Mouse (Mus musculus) macrophage (primary cell): ENCODE results near the gene Ranbp9. TPM values are rescaled to one million over a fixed set of nuclear protein-coding genes. Genes with fewer than 3 reads are reported as not detected.

Experiments
- H3K27ac ChIP-seq: fragments of 350-480 bp; formaldehyde crosslinking; 2 replicates; pipeline ENCODE4 v1.9.0; 2021
- H3K36me3 ChIP-seq: fragments of 350-480 bp; formaldehyde crosslinking; 2 replicates; pipeline ENCODE4 v1.9.0; 2021; ENCODE audit errors: inconsistent target
- H3K4me3 ChIP-seq: fragments of 350-480 bp; formaldehyde crosslinking; 2 replicates; pipeline ENCODE4 v1.9.0; 2021; ENCODE audit errors: inconsistent target
- H3K79me2 ChIP-seq: fragments of 350-480 bp; formaldehyde crosslinking; 2 replicates; pipeline ENCODE4 v1.9.0; 2021; ENCODE audit errors: inconsistent target
- WGBS: methylation state at CpG from one replicate; pipeline ENCODE4 v1.1.7; 2026; ENCODE audit warnings: inconsistent platforms; ENCODE audit not compliant: missing documents; 5-methylcytosine and 5-hydroxymethylcytosine counted together
- polyA plus RNA-seq: library from polyadenylated mRNA; stranded (reverse); fragments of 250-400 nt; gene quantifications from 3 replicates; pipeline ENCODE4 v1.2.4, GENCODE M21; 2018; ENCODE audit warnings: inconsistent platforms
- total RNA-seq, 78 experiments: library from RNA; depleted of rRNA; stranded (reverse); fragments of 250-400 nt; gene quantifications; 1 replicate in 9 of 78; 2 replicates in 24 of 78; 3 replicates in 43 of 78; 4 replicates in 2 of 78; pipeline ENCODE4 v1.2.4; 2018; ENCODE audit warnings: inconsistent platforms in 56 of 78

The Ranbp9 gene
- total RNA-seq (2018; cell fraction: chromatin; rRNA removed): 100 to 1,000 TPM in 15 of 26 experiments, 10 to 100 TPM in 11; 32.7 to 157 (median 118) TPM
- total RNA-seq (2018; cell fraction: cytosol; rRNA removed): 10 to 100 TPM; 33.7 to 62.4 (median 53.4) TPM
- total RNA-seq (2018; cell fraction: nucleus; rRNA removed): 100 to 1,000 TPM in 5 of 26 experiments, 10 to 100 TPM in 21; 29.6 to 123 (median 68.1) TPM
- 44.6 to 53.4 TPM (median 47.4 TPM) in 3 replicates for polyA plus RNA-seq

- Histone ChIP-seq H3K79me2 (peaks cover 42% of the 10 kb centered on the region), H3K4me3 (peak within 1 kb of the TSS; percentile 89), H3K27ac (peak within 1 kb of the TSS; percentile 91), H3K36me3 (no peaks in the 10 kb centered on the region)
- WGBS: under 1% methylated on average over 112 of the region's 132 CpGs
Observed at GRCm38 (mm10) chr13:43480957-43481858, at the start of gene Ranbp9. Ranbp9 (minus strand) TSS chr13:43481282.

GRCm38 (mm10) chr13:43530129-43530831 lies 49.2 kb upstream of the Ranbp9 start:
- no peak overlapping the region for H3K27ac ChIP-seq
- no peaks in the 10 kb centered on the region for H3K36me3 ChIP-seq
- 71% methylated on average over 14 of the region's 14 CpGs for WGBS
- no peak overlapping the region for H3K4me3 ChIP-seq
- H3K79me2 ChIP-seq: no peaks in the 10 kb centered on the region

DNA sequence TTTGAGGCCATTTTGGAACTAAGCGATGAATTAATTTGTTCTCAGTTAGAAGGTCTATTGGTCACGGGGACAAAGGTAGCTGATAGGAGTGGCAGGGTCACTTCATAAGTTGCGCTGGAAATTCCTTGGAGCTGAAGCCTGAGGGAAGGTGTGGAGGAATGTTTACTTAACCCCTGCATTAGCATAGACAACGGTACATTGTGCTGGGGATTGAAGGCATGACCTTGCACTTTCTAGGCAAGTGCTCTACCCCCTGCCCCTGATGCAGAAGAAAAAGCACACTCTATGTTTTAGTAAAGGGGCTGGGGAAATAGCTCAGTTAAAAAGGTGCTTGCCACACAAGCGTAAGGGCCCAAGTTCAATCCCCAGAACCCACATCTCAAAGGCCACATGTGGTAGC lies 45.2 kb upstream of the Ranbp9 start:
- no peaks in the 10 kb centered on the region for H3K79me2 ChIP-seq
- H3K4me3 ChIP-seq: no peak overlapping the region
- WGBS: 93% methylated on average over 5 of the region's 5 CpGs
- no peak overlapping the region for H3K27ac ChIP-seq
- no peaks in the 10 kb centered on the region for H3K36me3 ChIP-seq

- Histone ChIP-seq H3K27ac (peak overlapping the region; percentile 69), H3K4me3 (no peak overlapping the region), H3K36me3 (no peaks in the 10 kb centered on the region), H3K79me2 (no peaks in the 10 kb centered on the region)
- 34% methylated on average over 14 of the region's 16 CpGs for WGBS
Observed at GRCm38 (mm10) chr13:43525363-43526134, 44.5 kb upstream of the Ranbp9 start.

DNA sequence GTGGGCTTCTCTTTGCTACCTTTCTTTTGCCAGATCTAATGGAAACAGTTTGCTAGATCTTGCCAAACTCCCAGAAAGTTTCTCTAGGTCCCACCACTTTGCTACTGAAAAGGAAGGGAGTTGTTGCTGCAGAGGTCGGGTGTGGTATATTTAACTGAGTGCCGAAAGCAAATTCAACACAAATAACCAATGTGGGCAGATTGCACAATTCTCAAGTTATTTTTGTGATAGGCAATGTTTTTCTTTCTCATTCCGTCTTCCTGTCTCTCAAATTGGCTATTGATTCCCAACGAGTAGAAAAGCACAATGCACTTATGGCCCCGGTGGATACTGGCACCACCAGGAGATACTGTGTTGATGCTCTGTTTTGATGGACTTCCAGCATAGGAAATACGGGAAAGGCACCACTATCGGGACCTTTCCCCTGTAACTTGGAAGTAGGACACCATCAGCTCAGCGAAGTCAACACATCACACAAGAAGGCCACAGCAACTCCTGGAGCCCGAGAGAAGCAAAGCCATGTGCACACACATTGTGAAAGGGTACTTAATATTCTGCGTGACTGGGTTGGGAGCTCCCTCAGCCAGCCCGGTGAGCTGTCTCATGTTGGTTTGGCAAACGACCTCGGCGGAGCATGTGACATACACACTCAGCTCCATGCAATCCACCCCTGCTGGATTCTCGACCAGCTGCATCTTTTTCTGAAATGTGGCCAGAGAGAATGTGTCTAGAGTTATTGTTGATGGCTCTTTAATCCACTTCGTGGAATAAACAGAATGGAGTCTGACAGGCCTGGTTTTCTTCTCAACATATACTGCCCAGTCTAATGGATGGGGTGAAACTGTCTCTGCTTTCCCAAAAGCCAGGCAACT lies 43.6 kb upstream of the Ranbp9 start:
- Histone ChIP-seq H3K27ac (peak overlapping the region; percentile 69), H3K4me3 (no peak overlapping the region)
- WGBS: 8% methylated on average over 16 of the region's 16 CpGs

GRCm38 (mm10) chr13:43523906-43524480 lies 42.9 kb upstream of the Ranbp9 start:
- H3K36me3 ChIP-seq: no peaks in the 10 kb centered on the region
- WGBS: 39% methylated on average over 7 of the region's 7 CpGs
- no peak overlapping the region for H3K4me3 ChIP-seq
- H3K79me2 ChIP-seq: no peaks in the 10 kb centered on the region
- peak overlapping the region; percentile 69 for H3K27ac ChIP-seq

More for the DNA sequence above, 43.6 kb upstream of the Ranbp9 start:
- Histone ChIP-seq H3K79me2 (no peaks in the 10 kb centered on the region), H3K36me3 (no peaks in the 10 kb centered on the region)

GRCm38 (mm10) chr13:43521940-43522339 lies 40.9 kb upstream of the Ranbp9 start:
- Histone ChIP-seq H3K27ac (no peak overlapping the region), H3K36me3 (no peaks in the 10 kb centered on the region)
- 96% methylated on average over 5 of the region's 5 CpGs for WGBS

GRCm38 (mm10) chr13:43519251-43519650 lies 38.2 kb upstream of the Ranbp9 start:
- 88% methylated on average over 6 of the region's 6 CpGs for WGBS
- Histone ChIP-seq H3K4me3 (no peak overlapping the region), H3K79me2 (no peaks in the 10 kb centered on the region), H3K27ac (no peak overlapping the region), H3K36me3 (no peaks in the 10 kb centered on the region)

More at GRCm38 (mm10) chr13:43521940-43522339, 40.9 kb upstream of the Ranbp9 start:
- Histone ChIP-seq H3K4me3 (no peak overlapping the region), H3K79me2 (no peaks in the 10 kb centered on the region)

DNA sequence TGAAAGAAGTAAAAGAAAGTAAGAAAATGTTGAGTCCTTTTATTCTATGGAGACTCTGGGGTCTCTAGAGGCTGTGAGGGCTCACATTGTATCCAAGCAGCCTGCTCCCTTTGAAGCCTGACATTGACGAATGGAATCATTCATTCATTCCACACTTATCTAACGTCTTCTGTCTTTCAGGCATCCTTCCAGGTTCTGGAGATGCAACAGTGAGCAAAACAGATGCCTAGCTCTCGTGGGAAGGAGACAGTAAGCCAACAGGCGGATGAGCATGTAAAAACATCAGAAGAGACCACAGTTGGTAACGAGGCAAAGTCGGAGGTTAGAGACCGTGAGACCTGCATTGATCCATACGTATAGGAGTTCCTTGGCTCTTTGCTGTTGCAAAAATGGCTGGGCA lies 36.3 kb upstream of the Ranbp9 start:
- Histone ChIP-seq H3K27ac (no peak overlapping the region), H3K79me2 (no peaks in the 10 kb centered on the region), H3K4me3 (no peak overlapping the region), H3K36me3 (no peaks in the 10 kb centered on the region)
- 89% methylated on average over 8 of the region's 8 CpGs for WGBS

DNA sequence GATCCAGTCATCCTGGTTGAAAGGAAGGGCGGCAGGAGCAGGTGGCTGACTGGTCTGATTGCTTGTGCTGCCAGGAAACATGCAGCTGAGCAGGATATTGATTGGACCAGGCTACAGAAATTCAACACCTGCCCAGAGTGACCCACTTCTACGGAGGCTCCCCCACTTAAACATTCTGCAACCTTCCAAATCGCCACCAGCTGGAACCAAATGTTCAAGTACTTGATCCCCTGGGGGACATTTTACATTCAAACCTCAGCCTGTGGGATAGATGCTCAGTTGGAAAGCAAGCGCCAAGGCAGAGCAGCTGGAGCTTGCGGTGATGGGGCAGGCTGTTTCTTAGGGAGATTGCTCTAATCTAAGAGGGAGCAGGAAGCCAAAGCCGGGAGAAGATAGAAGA lies 35.8 kb upstream of the Ranbp9 start:
- no peaks in the 10 kb centered on the region for H3K79me2 ChIP-seq
- no peak overlapping the region for H3K27ac ChIP-seq
- no peak overlapping the region for H3K4me3 ChIP-seq
- 90% methylated on average over 6 of the region's 6 CpGs for WGBS
- no peaks in the 10 kb centered on the region for H3K36me3 ChIP-seq

DNA sequence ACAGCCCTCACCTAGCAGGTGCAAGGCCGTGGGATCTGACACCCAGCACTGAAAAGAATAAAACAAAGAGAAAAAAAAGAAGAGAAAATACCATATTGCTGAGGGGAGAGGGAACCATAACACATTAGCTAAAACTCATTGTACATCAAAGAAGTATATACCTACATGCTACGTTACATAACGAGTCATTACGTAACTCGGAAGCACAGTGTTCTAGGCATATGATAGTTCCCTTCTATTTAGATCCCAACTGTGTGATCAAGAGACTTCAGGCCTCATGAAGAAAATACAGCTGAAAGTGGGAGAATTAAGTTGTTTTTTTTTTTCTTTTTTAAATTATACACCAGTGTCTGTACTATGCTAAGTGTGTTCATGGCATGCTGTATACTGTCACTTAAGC lies 35.0 kb upstream of the Ranbp9 start:
- Histone ChIP-seq H3K79me2 (no peaks in the 10 kb centered on the region), H3K36me3 (no peaks in the 10 kb centered on the region), H3K27ac (no peak overlapping the region), H3K4me3 (no peak overlapping the region)
- 58% methylated on average over 5 of the region's 5 CpGs for WGBS

- H3K79me2 ChIP-seq: no peaks in the 10 kb centered on the region
- WGBS: 25% methylated on average over 8 of the region's 8 CpGs
- no peak overlapping the region for H3K4me3 ChIP-seq
- H3K36me3 ChIP-seq: no peaks in the 10 kb centered on the region
- no peak overlapping the region for H3K27ac ChIP-seq
Observed at GRCm38 (mm10) chr13:43514950-43515358, 33.9 kb upstream of the Ranbp9 start.

DNA sequence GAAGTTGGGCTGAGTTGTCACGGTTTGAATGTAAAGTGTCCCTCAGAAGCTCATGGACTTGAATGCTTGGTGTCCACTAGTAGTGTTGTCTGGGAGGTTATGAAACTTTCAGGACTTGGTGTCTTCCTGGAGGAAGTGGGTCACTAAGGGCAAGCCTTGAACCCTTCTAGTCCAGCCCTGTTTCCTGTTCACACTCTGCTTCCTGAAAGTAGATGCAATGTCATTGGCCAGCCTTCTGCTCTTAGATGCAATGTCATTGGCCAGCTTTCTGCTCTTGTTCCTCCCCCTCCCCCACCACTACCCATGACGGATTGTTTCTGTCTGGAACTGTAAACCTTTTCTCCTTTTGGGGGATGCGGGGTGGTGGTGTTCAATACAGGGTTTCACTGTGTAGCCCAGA lies 31.7 kb upstream of the Ranbp9 start:
- H3K27ac ChIP-seq: no peak overlapping the region
- 93% methylated on average over 3 of the region's 3 CpGs for WGBS
- no peaks in the 10 kb centered on the region for H3K36me3 ChIP-seq
- no peaks in the 10 kb centered on the region for H3K79me2 ChIP-seq
- no peak overlapping the region for H3K4me3 ChIP-seq
